Mouse (Mus musculus) kidney, postnatal 10 days (tissue): ENCODE results near the gene Epn1.

Experiments used
- DNase-seq: peaks from one replicate; pipeline ENCODE4 v3.0.0; 2021; ENCODE audit warnings: mixed read lengths

Gene Epn1

GRCm38 (mm10) chr7:5080010-5080751, at the start of gene Epn1:
Epn1 (plus strand) TSS chr7:5080235.
- peak; percentile 99 for DNase-seq

GRCm38 (mm10) chr7:5030554-5031275, 49.3 kb upstream of the Epn1 start:
- no peak for DNase-seq

GRCm38 (mm10) chr7:5031496-5031895, 48.5 kb upstream of the Epn1 start:
- no peak for DNase-seq

GRCm38 (mm10) chr7:5033818-5034217, 46.2 kb upstream of the Epn1 start, which contains the start of gene 4632433K11Rik:
4632433K11Rik (plus strand) TSS chr7:5034118.
- no peak for DNase-seq

- no peak for DNase-seq
Observed at GRCm38 (mm10) chr7:5035628-5036027, 44.4 kb upstream of the Epn1 start.

GRCm38 (mm10) chr7:5036136-5036535, 43.9 kb upstream of the Epn1 start:
- DNase-seq = no peak

- DNase-seq = no peak
Observed at GRCm38 (mm10) chr7:5037026-5037425, 43.0 kb upstream of the Epn1 start.

GRCm38 (mm10) chr7:5037467-5037866, 42.6 kb upstream of the Epn1 start:
- DNase-seq = no peak

GRCm38 (mm10) chr7:5038109-5038732, 41.8 kb upstream of the Epn1 start, which contains the start of gene Zfp784:
Zfp784 (minus strand) TSS chr7:5038446.
- peak; percentile 96 for DNase-seq

GRCm38 (mm10) chr7:5038940-5039339, 41.1 kb upstream of the Epn1 start:
- DNase-seq = no peak

- no peak for DNase-seq
Observed at GRCm38 (mm10) chr7:5044981-5045380, 35.1 kb upstream of the Epn1 start.

GRCm38 (mm10) chr7:5046112-5046511, 33.9 kb upstream of the Epn1 start:
- DNase-seq = no peak

- DNase-seq = no peak
Observed at GRCm38 (mm10) chr7:5047313-5047712, 32.7 kb upstream of the Epn1 start.

GRCm38 (mm10) chr7:5051193-5052192, 28.5 kb upstream of the Epn1 start, which contains the start of gene Zfp580:
Zfp580 (plus strand) TSS chr7:5051538.
- DNase-seq = peak; percentile 86

GRCm38 (mm10) chr7:5052438-5052837, 27.6 kb upstream of the Epn1 start:
- DNase-seq = no peak

- DNase-seq = no peak
Observed at GRCm38 (mm10) chr7:5052931-5053343, 27.1 kb upstream of the Epn1 start.

- no peak for DNase-seq
Observed at GRCm38 (mm10) chr7:5053456-5054179, 26.4 kb upstream of the Epn1 start.

GRCm38 (mm10) chr7:5056651-5057263, 23.3 kb upstream of the Epn1 start:
- peak; percentile 47 for DNase-seq

- DNase-seq = no peak
Observed at GRCm38 (mm10) chr7:5057381-5057780, 22.7 kb upstream of the Epn1 start.

- peak; percentile 33 for DNase-seq
Observed at GRCm38 (mm10) chr7:5057804-5058203, 22.2 kb upstream of the Epn1 start.

GRCm38 (mm10) chr7:5058631-5059030, 21.4 kb upstream of the Epn1 start:
- no peak for DNase-seq
